Mouse (Mus musculus): ENCODE data around the gene Suv39h2. TPM values are rescaled to one million over a fixed set of nuclear protein-coding genes. Genes with fewer than 3 reads are reported as not detected.
A peak's percentile ranks its signal among the peaks of the same experiment; 100 is the strongest.

Suv39h2 gene
- total and polyA plus RNA-seq, 3 experiments: 13.9 to 16.0 TPM; not detected in 1

DNA sequence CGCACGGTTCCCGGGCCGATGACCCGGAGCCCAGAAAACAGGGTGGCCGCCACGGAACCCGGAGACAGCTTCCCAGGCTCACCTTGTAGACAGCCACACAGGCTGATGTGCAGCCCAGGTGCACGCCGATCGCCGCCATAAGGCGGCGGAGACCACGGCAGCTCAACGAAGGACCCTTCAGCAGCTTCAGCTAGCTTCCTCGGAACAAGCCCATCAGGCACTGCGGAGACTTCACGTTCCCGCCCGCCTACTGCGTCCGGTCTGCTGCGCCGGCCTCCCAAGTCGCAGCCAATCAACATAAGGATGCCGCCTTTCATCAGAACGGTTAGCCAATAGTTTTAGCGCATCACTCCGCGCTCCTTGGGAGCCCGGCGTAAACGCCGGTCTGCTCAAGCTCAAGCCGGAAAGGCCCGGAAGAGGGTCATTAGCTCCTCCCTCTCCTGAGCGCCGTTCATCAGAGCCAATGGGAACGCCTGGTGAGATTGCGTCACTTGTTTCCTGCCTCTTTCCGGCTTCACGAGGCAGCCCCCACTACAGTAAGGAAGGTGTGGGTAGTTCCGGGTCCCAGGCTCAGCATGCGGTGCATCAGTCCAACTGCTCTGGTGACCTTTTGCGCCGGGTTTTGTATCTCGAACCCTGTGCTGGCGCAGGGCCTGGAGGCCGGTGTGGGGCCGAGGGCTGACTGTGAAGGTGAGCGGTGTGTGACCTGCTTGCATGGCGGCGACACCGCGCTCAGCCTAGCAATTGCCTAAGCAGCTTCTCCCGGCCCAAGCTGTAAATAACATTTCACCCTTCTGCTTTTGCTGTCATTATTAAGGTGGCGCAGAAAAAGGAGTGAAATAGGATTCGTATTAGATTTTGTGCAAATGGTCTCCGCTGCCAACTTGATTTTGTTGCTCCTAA lies 38.0 kb upstream of the Suv39h2 start, which contains the start of the genes Gm45902, Hspa14 and Cdnf:
Gm45902 (minus strand) TSS at position 239 of the 903 bp plus-strand sequence.
Hspa14 (minus strand) TSS at position 263 of the 903 bp plus-strand sequence.
Cdnf (plus strand) TSS at position 479 of the 903 bp plus-strand sequence.
- Histone ChIP-seq H3K79me2 (ENCODE audit: control insufficient read depth, insufficient read depth, low read length, poor library complexity) (peaks cover 25% of the 10 kb centered on the region), H3K4me3 (ENCODE audit: control insufficient read depth in 1 of 2, insufficient read depth in 1 of 2, low read depth in 2 of 2, low read length in 2 of 2) (peak within 1 kb of the TSS; percentile 84 to 87), H3K9me3 (replicated peaks; ENCODE audit: insufficient read depth, low read length) (no peaks in the 10 kb centered on the region), H3K27ac (ENCODE audit: control insufficient read depth, low read depth, low read length) (peak within 1 kb of the TSS; percentile 81), H3K27me3 (ENCODE audit: control insufficient read depth in 1 of 2, insufficient read depth in 2 of 2, low read length in 2 of 2) (no peaks in the 10 kb centered on the region), H3K36me3 (ENCODE audit: control insufficient read depth in 1 of 2, insufficient read depth in 2 of 2, low read length in 2 of 2) (peaks cover 9 to 18% of the 10 kb centered on the region in 2 experiments), H3K9ac (ENCODE audit: control insufficient read depth, low read depth, low read length, poor library complexity, severe bottlenecking) (peak within 1 kb of the TSS; percentile 90), H3K4me1 (ENCODE audit: control insufficient read depth in 1 of 2, insufficient read depth in 2 of 2, low read length in 2 of 2) (peaks cover 5 to 7% of the 10 kb centered on the region in 2 experiments)
- peak; percentile 98 for DNase-seq (ENCODE audit: low read depth, low spot score)
- TF ChIP-seq NRF1 (IDR thresholded peaks at IDR 0.05; ENCODE audit: insufficient read depth, low read depth, low read length, poor library complexity, severe bottlenecking): peak; percentile 53; the same call in 1 of the 2 replicates
- TF ChIP-seq ZC3H11A (IDR thresholded peaks at IDR 0.05; ENCODE audit: low read depth, low read length): no peak
- no peak for TF ChIP-seq SMC3 (IDR thresholded peaks at IDR 0.05; ENCODE audit: low read depth, low read length)
- no peak for TF ChIP-seq USF2 (IDR thresholded peaks at IDR 0.05; ENCODE audit: borderline replicate concordance in 1 of 2, insufficient read depth in 1 of 2, low read depth in 1 of 2, low read length in 2 of 2)
- TF ChIP-seq HCFC1 (IDR thresholded peaks at IDR 0.05; ENCODE audit: low read depth, low read length): peak; percentile 83
- TF ChIP-seq ZKSCAN1 (IDR thresholded peaks at IDR 0.05; ENCODE audit: low read depth, low read length): no peak
- peak; percentile 70; the same call in 1 of the 2 replicates for TF ChIP-seq TBP (IDR thresholded peaks at IDR 0.05; ENCODE audit: low read depth, low read length)
- TF ChIP-seq POLR2A (IDR thresholded peaks at IDR 0.05; ENCODE audit: control insufficient read depth in 1 of 2, insufficient read depth in 1 of 2, low read depth in 1 of 2, low read length in 2 of 2, poor library complexity in 1 of 2): peak; percentile 56 to 90
- peak; percentile 89 for TF ChIP-seq MAX (IDR thresholded peaks at IDR 0.05; ENCODE audit: low read length)
- TF ChIP-seq USF1 (IDR thresholded peaks at IDR 0.05; ENCODE audit: low read depth, low read length): 0 out of 2 replicates have a peak, but pooled peaks have one; percentile 17
- TF ChIP-seq UBTF (IDR thresholded peaks at IDR 0.05; ENCODE audit: borderline replicate concordance, insufficient read depth, low read depth, low read length): no peak
- TF ChIP-seq KAT2A (conservative IDR thresholded peaks at IDR 0.05; ENCODE audit: low read depth, low read length): peak; percentile 57
- no peak for TF ChIP-seq MYB (IDR thresholded peaks at IDR 0.05; ENCODE audit: low read depth, low read length)
- no peak for TF ChIP-seq GATA1 (IDR thresholded peaks at IDR 0.05; ENCODE audit: low read depth, low read length)
- peak; percentile 59 for TF ChIP-seq ETS1 (IDR thresholded peaks at IDR 0.05; ENCODE audit: low read depth, low read length)
- 0 out of 4 replicates have a peak, but pooled peaks of 1 of the 2 experiments have one; percentile 21 for TF ChIP-seq EP300 (IDR thresholded peaks at IDR 0.05; ENCODE audit: low read depth in 1 of 2, low read length in 2 of 2)
- TF ChIP-seq ZMIZ1 (IDR thresholded peaks at IDR 0.05; ENCODE audit: low read depth, low read length): peak; percentile 95
- peak; percentile 96 for TF ChIP-seq MAZ (IDR thresholded peaks at IDR 0.05; ENCODE audit: low read depth, low read length)
- no peak for TF ChIP-seq MAFK (IDR thresholded peaks at IDR 0.05; ENCODE audit: borderline replicate concordance, low read depth, low read length)
- no peak for TF ChIP-seq ZNF384 (IDR thresholded peaks at IDR 0.05; ENCODE audit: low read depth, low read length)
- TF ChIP-seq CHD2 (IDR thresholded peaks at IDR 0.05; ENCODE audit: low read length): peak; percentile 88
- no peak for TF ChIP-seq CHD1 (IDR thresholded peaks at IDR 0.05; ENCODE audit: low read depth, low read length)
- TF ChIP-seq ELF1 (IDR thresholded peaks at IDR 0.05; ENCODE audit: low read depth, low read length): peak; percentile 94
- TF ChIP-seq MYC (IDR thresholded peaks at IDR 0.05; ENCODE audit: low read depth, low read length): peak; percentile 92
- peak; percentile 82 for TF ChIP-seq NELFE (IDR thresholded peaks at IDR 0.05; ENCODE audit: low read depth, low read length)
- peak; percentile 52; the same call in 1 of the 2 replicates for TF ChIP-seq TCF12 (IDR thresholded peaks at IDR 0.05; ENCODE audit: low read depth, low read length)
- no peak for TF ChIP-seq BHLHE40 (IDR thresholded peaks at IDR 0.05; ENCODE audit: borderline replicate concordance, low read depth, low read length)
- TF ChIP-seq RCOR1 (IDR thresholded peaks at IDR 0.05; ENCODE audit: low read depth, low read length): no peak
- no peak for TF ChIP-seq MEF2A (IDR thresholded peaks at IDR 0.05; ENCODE audit: extremely low read depth, insufficient replicate concordance, low read depth, low read length, poor library complexity, severe bottlenecking)
- no peak for TF ChIP-seq GABPA (IDR thresholded peaks at IDR 0.05; ENCODE audit: low read depth, low read length)
- peak; percentile 85 for TF ChIP-seq MXI1 (IDR thresholded peaks at IDR 0.05; ENCODE audit: low read depth, low read length)
- TF ChIP-seq POLR2AphosphoS2 (IDR thresholded peaks at IDR 0.05; ENCODE audit: low read length): peak; percentile 91
- TF ChIP-seq POLR2AphosphoS5 (IDR thresholded peaks at IDR 0.05; ENCODE audit: borderline replicate concordance, low read depth, low read length): no peak; the same call in 1 of the 2 replicates
- TF ChIP-seq E2F4 (IDR thresholded peaks at IDR 0.05; ENCODE audit: borderline replicate concordance, low read depth, low read length): peak; percentile 76; the same call in 1 of the 2 replicates
